Mouse (Mus musculus) gastrocnemius, adult 18-20 months (tissue): ENCODE measurements around the gene Guk1. TPM values are rescaled to one million over a fixed set of nuclear protein-coding genes. Genes with fewer than 3 reads are reported as not detected.

Experiments
- DNase-seq: peaks from one replicate; pipeline ENCODE4 v3.0.0; 2021; ENCODE audit warnings: low spot score
- long read RNA-seq, 2 experiments: library from polyadenylated mRNA; stranded (forward); transcript quantifications; one replicate each; pipeline ENCODE4 v2.0.0; 2021
- total RNA-seq, 2 experiments: library from RNA; stranded (reverse); gene quantifications; 2 replicates each; pipeline ENCODE4 v1.2.3; 2021

The Guk1 gene
- total RNA-seq = 10 to 100 TPM; 32.9 to 38.0 TPM
- long read RNA-seq, experiment 1, transcript Guk1-204 (8 exons, 1,078 nt) = major isoform, 21 of 56 reads
- long read RNA-seq, experiment 1, partial matches to known transcripts = 4 of 56 reads
- long read RNA-seq, experiment 1, other reads (novel, unspliced or antisense) = 29 of 56 reads
- long read RNA-seq, experiment 2, transcript Guk1-204 (8 exons, 1,078 nt) = major isoform, 18 of 58 reads
- long read RNA-seq, experiment 2, partial matches to known transcripts = 3 of 58 reads
- long read RNA-seq, experiment 2, other reads (novel, unspliced or antisense) = 35 of 58 reads

GRCm38 (mm10) chr11:59192059-59192386, at the start of gene Guk1:
TSS of gene Guk1 (minus strand) at chr11:59192212.
- DNase-seq = no peak

GRCm38 (mm10) chr11:59239796-59240195, 47.8 kb upstream of the Guk1 start:
- DNase-seq = no peak

GRCm38 (mm10) chr11:59239428-59239785, 47.4 kb upstream of the Guk1 start:
- DNase-seq = no peak

GRCm38 (mm10) chr11:59238525-59239427, 46.8 kb upstream of the Guk1 start:
- peak; percentile 49 for DNase-seq

- no peak for DNase-seq
Observed at GRCm38 (mm10) chr11:59232797-59233196, 40.8 kb upstream of the Guk1 start.

- DNase-seq = peak; percentile 60
Observed at GRCm38 (mm10) chr11:59230144-59230760, 38.2 kb upstream of the Guk1 start.

- peak; percentile 96 for DNase-seq
Observed at GRCm38 (mm10) chr11:59228122-59228953, 36.3 kb upstream of the Guk1 start, which contains the start of gene Arf1. TSS of gene Arf1 (minus strand) at chr11:59228270.

- DNase-seq = peak; percentile 36
Observed at GRCm38 (mm10) chr11:59227604-59228121, 35.7 kb upstream of the Guk1 start.

- DNase-seq = no peak
Observed at GRCm38 (mm10) chr11:59226787-59227603, 35.0 kb upstream of the Guk1 start.

GRCm38 (mm10) chr11:59226251-59226650, 34.2 kb upstream of the Guk1 start:
- no peak for DNase-seq

GRCm38 (mm10) chr11:59225167-59225566, 33.2 kb upstream of the Guk1 start:
- DNase-seq = no peak

- no peak for DNase-seq
Observed at GRCm38 (mm10) chr11:59224470-59224869, 32.5 kb upstream of the Guk1 start.

GRCm38 (mm10) chr11:59224025-59224424, 32.0 kb upstream of the Guk1 start:
- DNase-seq = no peak

- no peak for DNase-seq
Observed at GRCm38 (mm10) chr11:59222306-59222705, 30.3 kb upstream of the Guk1 start.

GRCm38 (mm10) chr11:59221604-59222003, 29.6 kb upstream of the Guk1 start:
- DNase-seq = no peak

GRCm38 (mm10) chr11:59219064-59219463, 27.1 kb upstream of the Guk1 start:
- DNase-seq = no peak

GRCm38 (mm10) chr11:59218389-59218998, 26.5 kb upstream of the Guk1 start:
- no peak for DNase-seq

- no peak for DNase-seq
Observed at GRCm38 (mm10) chr11:59216955-59217354, 24.9 kb upstream of the Guk1 start.

- no peak for DNase-seq
Observed at GRCm38 (mm10) chr11:59212892-59213494, 21.0 kb upstream of the Guk1 start.
